27 mouse cellular contexts compared by ENCODE assay signal in genomic region chr11:115464851-115465250, GRCm38 (mm10). TPM values are rescaled to one million over a fixed set of nuclear protein-coding genes. Genes with fewer than 3 reads are reported as not detected.
DNase-seq lines count a peak whose midpoint lies in the region; TF ChIP-seq lines count a peak whose summit lies in the region.
"Had no signal": no experiment of that assay in that cellular context is flagged by ENCODE, and none has a peak within 500 bp of the region (broad histone marks: within the 10 kb centered on the region; RNA-seq: fewer than 3 reads in every experiment).

No protein-coding gene starts in this region.

- no peaks in the 10 kb centered on the region for H3K4me1 ChIP-seq in kidney, adult 2 months (ENCODE audit: control insufficient read depth, insufficient read depth, low read length)

- no peak for DNase-seq in kidney, adult 2 months
- DNase-seq in kidney, adult 18-20 months = no peak
- peak; percentile 45 for DNase-seq in T-cell, adult 2 months (ENCODE audit: low spot score)
- peak; percentile 68 for DNase-seq in naive thymus-derived CD4-positive, alpha-beta T cell, adult 2 months (ENCODE audit: low read depth)
- DNase-seq in thymus, postnatal 25 days = peak; percentile 66
- no peak for DNase-seq in spleen, adult 18-20 months
- no peak for DNase-seq in lung, postnatal 10 days
- DNase-seq: adrenal gland, postnatal 25 days; cerebellum, adult 8-10 months; gastrocnemius, postnatal 14 days; heart, adult 18-20 months; heart, postnatal 10 days; kidney, postnatal 4 days; left cerebral cortex, postnatal 4 days; lung, embryonic 14.5 days; lung, postnatal 36 days had no signal

- 66% methylated on average over 8 of the region's 8 CpGs for WGBS in kidney, adult 2 months

- no peaks in the 10 kb centered on the region for H3K27me3 ChIP-seq in kidney, adult 2 months (replicated peaks; ENCODE audit: control insufficient read depth, insufficient read depth, low read length)
- H3K27me3 ChIP-seq: limb, embryonic 15.5 days; midbrain, embryonic 13.5 days had no signal

- H3K36me3 ChIP-seq in kidney, adult 2 months (ENCODE audit: control insufficient read depth, insufficient read depth, low read length) = no peaks in the 10 kb centered on the region
- H3K36me3 ChIP-seq: limb, embryonic 15.5 days; midbrain, embryonic 13.5 days had no signal

- H3K4me3 ChIP-seq in kidney, adult 2 months (ENCODE audit: insufficient read depth, low read depth, low read length) = peak overlapping the region; percentile 19
- H3K4me3 ChIP-seq: limb, embryonic 15.5 days; megakaryocyte, embryonic 14.5 days; midbrain, embryonic 13.5 days had no signal

- no peak overlapping the region; the same call in 1 of the 2 replicates for H3K27ac ChIP-seq in kidney, adult 2 months (ENCODE audit: insufficient read depth, low read depth, low read length)
- H3K27ac ChIP-seq: hindbrain, postnatal 0 days; limb, embryonic 15.5 days; liver, embryonic 14.5 days; midbrain, embryonic 13.5 days had no signal

- TF ChIP-seq CTCF in kidney, adult 2 months (conservative IDR thresholded peaks at IDR 0.05; ENCODE audit: insufficient read depth, insufficient read length, low read depth, low read length) = no peak

- no peak for TF ChIP-seq POLR2A in kidney, adult 2 months (IDR thresholded peaks at IDR 0.05; ENCODE audit: low read depth, low read length)

RNA-seq across cellular contexts. Expression of gene Slc16a5, which starts 2.6 kb away (rescaled TPM):
- polyA plus RNA-seq in kidney, adult 2 months (2012; rRNA removed) = 31.1 and 42.8 TPM in 2 replicates
- polyA plus RNA-seq: brain, embryonic 14.5 days; forebrain, embryonic 14.5 days; limb, embryonic 15.5 days had no signal

RNA-seq across cellular contexts. Expression of gene Armc7, which starts 10.6 kb away (rescaled TPM):
- polyA plus RNA-seq in kidney, adult 2 months (2012; rRNA removed) = 6.8 and 7.3 TPM in 2 replicates

RNA-seq across cellular contexts. Expression of gene Trim80, which starts 24.5 kb away (rescaled TPM):
- 0.28 and 0.37 TPM in 2 replicates for polyA plus RNA-seq in kidney, adult 2 months (2012; rRNA removed)
- polyA plus RNA-seq: C2C12; forebrain, embryonic 14.5 days; hindbrain, embryonic 11.5 days; limb, embryonic 15.5 days; lung, embryonic 14.5 days; midbrain, embryonic 13.5 days; neural tube, embryonic 11.5 days; stomach, embryonic 14.5 days had no signal

RNA-seq across cellular contexts. Expression of gene Nt5c, which starts 26.8 kb away (rescaled TPM):
- 47.6 and 50.5 TPM in 2 replicates for polyA plus RNA-seq in kidney, adult 2 months (2012; rRNA removed)

RNA-seq across cellular contexts. Expression of gene Kctd2, which starts 44.9 kb away (rescaled TPM):
- 35.4 and 37.8 TPM in 2 replicates for polyA plus RNA-seq in kidney, adult 2 months (2012; rRNA removed)

Comparison
In these comparisons a context has a peak if more than half of its experiments do, and no peak if none do; other contexts are left out.
1. DNase-seq: peak in T-cell, adult 2 months (single experiment), naive thymus-derived CD4-positive, alpha-beta T cell, adult 2 months (single experiment) and thymus, postnatal 25 days (single experiment); none in kidney, adult 2 months (single experiment), kidney, adult 18-20 months (single experiment), spleen, adult 18-20 months (0 of 2) and lung, postnatal 10 days (single experiment).